Mouse (Mus musculus): ENCODE results near the gene Atad1. TPM values are rescaled to one million over a fixed set of nuclear protein-coding genes. Genes with fewer than 3 reads are reported as not detected.
"Not testable (repeated sequence)": the region's sequence is repeated elsewhere in the genome, so short reads cannot be mapped to it uniquely, and the experiment has no call there.

Gene Atad1
- total RNA-seq, 2 experiments from 2014 or later, result 62.1 to 71.9 TPM

DNA sequence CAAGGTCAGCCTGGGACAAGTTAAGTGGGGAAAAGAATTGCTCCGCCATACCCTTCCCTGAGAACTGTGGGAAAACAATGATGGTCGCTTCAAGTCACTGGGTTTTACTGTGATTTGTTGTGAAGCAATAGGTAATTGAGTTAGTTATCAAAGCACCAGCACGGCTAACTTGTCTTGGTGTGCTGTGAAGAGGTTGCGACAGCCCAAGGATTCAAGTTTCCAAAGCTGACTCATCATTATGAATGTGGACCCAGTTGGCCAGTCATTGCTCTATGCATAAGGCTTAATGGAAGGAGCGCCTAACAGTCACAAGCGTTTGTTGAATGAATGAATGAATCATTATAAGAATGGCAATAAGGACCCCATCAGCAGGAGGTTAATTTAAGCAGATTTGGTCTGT lies 12.8 kb upstream of the Atad1 start:
- no peak for DNase-seq (ENCODE audit: low spot score in 2 of 2)

GRCm38 (mm10) chr19:32749425-32749824 lies 9.8 kb upstream of the Atad1 start:
- no peak for DNase-seq (ENCODE audit: low spot score in 2 of 2)

DNA sequence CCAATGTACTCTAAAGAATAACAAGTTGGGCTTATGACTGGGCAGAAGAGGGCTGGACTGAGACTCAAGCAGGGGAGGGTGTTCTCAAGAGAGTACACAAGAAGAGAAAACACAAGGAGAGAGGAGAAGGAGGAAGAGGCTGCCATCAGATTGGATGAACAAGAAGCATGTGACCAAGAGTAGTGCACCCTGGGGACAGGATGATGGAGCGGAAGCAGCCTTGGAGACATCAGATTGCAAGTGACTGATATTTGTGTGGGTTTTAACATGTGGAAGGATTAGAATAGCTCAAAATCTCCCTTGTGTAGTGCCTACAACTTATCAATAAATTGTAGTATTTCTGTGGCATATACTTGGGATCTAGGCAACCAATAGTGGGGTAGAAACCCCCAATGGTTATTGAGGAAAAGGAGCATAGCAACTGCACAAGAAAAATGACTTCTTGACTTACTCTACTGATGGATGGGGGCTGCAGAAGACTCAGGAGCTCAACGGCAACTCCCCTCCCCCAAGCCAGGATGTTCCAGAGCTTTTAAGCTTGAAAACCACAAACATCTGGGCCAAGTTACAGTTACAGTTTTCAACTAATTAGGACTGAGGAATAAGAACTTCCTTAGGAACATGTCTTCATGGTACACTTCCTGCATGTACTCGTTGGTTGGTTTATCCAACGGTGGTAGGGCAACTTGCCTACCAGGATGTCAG lies 1.2 kb upstream of the Atad1 start:
- DNase-seq (ENCODE audit: low spot score in 2 of 2), result no peak

- DNase-seq (ENCODE audit: low spot score in 2 of 2), result no peak
Observed at GRCm38 (mm10) chr19:32737844-32738243, 1.7 kb downstream of the Atad1 start.

DNA sequence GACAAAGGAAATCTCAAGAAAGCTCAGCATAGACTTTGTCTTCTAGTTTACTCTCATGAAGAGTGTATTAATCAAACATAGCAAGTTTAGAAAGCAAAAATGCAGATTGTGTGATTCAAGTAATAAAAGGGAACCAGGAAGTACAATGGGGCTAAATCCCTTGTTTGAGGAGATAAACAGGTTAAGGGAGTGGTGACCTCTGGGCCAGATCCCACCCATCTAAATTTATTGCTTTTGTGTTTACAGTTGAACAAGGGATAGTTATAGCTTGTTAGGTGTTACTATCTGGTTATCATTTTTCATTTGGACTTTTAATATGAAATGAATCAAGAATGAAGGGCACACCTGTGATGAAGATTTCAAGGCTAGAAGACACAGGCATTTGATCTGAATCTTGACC lies 6.7 kb downstream of the Atad1 start:
- DNase-seq (ENCODE audit: low spot score in 2 of 2), result no peak

GRCm38 (mm10) chr19:32729785-32730184 lies 9.8 kb downstream of the Atad1 start:
- no peak for DNase-seq (ENCODE audit: low spot score in 2 of 2)

DNA sequence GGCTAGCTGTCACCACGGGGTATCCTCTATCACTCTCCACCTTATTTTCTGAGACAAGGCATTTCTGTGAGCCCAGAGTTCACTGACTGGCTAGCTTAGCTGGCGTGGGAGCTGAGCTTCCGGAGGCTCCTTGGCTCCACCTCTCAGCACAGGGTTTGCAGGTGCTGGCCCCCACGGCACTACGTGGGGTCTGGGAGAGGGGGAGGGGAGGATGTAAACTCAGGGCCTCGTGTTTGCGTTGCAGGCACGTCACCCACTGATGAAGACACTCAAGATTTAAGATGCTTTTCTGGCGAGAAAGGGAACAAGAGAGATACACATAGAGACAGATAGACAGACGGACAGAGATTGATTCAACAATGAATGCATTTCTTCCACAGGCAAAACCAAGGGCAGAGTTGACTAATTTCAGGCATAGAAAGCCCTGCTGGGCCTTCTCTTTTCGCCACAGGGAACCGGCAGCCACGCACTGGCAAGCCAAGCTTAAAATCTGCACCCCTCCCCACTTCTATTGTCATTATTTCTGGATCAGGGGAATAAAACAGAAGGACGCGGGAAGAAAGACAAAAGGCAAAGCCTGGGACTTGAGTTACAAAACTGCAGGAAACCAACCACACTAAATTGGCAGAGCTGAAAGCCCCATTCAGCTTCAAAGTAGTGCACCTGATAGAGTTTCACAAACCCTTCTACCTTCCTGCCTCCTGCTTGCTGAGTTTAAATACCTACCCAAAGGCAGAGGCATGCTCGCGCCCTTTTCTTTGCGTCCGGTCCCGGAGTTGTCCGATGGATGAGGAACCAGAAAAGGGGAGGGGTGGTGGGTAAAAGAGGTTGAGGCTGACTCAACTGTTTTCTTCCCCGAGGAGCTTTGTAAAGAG lies 12.9 kb downstream of the Atad1 start:
- DNase-seq (ENCODE audit: low spot score in 2 of 2), result no peak

- no peak for DNase-seq (ENCODE audit: low spot score in 2 of 2)
Observed at GRCm38 (mm10) chr19:32723817-32724216, 15.8 kb downstream of the Atad1 start.

GRCm38 (mm10) chr19:32720319-32720718 lies 19.3 kb downstream of the Atad1 start:
- DNase-seq (ENCODE audit: low spot score in 2 of 2), result no peak

DNA sequence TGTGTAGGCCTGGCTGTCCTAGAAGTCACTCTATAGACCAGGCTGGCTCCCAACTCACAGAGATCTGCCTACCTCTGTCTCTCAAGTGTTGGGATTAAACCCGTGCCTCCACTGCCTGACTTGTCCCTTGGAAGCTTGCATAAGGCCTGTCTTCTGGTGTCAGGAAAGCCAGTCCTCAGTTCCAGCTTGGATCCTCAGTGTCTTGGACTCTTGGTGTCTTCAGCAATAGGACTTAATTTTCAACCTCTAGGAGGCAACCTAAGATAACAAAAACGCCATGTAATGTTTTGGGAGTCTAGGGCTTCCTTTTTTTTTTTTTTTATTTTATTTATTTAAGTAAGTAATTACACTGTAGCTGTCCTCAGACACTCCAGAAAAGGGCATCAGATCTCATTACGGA lies 22.0 kb downstream of the Atad1 start:
- DNase-seq (ENCODE audit: low spot score in 2 of 2), result no peak

DNA sequence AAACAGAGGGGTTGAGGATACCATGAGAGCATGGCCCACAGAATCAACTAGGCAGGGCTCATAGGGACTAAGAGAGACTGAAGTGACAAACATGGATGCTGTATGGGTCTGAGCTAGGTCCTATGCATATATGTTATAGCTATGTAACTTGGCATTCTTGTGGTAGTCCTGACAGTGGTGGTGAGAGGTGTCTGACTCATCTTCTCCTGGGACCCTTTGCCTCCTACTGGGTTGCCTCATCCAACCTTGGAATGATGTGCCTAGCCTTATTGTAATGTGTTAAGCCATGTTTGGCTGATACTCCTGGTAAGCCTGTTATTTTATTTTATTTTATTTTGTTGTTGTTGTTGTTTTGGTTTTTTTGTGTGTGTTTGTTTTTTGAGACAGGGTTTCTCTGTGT lies 23.9 kb downstream of the Atad1 start:
- no peak for DNase-seq (ENCODE audit: low spot score in 2 of 2)

- DNase-seq (ENCODE audit: low spot score in 2 of 2), result peak; percentile 62 to 67
Observed at GRCm38 (mm10) chr19:32715201-32715600, 24.4 kb downstream of the Atad1 start.

DNA sequence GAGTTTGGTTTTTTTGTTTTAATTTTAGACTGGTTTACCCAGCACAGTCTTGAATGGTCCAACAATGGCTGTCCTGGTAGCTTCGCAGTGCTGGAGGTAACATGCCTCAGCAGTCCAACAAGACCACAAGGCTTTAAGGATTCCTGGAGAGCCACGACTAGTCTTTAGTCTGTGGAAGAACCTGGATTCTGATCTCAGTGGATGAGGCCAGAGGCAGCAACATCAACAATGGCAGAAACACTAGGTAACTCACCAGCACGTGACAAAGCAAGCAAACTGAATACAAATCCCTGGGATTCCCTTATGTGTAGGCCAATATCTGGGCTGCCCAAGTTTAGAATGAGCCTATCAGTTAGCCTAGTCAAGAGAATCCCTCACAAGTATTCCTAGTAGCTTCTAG lies 26.1 kb downstream of the Atad1 start:
- DNase-seq (ENCODE audit: low spot score in 2 of 2), result no peak

DNA sequence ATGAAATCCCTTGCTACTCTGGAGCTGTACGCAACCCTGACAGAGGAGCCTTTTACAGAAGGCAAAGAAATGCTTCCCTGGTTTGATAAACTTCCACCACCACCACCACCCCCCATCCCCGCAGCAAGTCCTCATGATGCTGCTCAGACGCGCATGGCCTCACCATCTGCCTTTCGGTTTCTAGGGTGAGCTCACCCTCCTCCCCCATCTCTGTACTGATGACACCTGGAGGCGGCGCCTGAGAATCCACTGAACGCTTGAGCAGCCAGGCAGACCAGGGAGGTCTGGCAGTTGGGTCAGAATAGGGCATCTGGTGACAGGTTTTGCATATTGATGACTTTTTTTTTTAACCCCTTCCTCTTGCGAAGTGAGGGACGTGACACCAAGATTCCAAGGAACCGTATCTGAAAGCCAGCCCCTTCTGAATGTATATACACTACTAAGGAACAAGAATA lies 27.0 kb downstream of the Atad1 start:
- DNase-seq (ENCODE audit: low spot score in 2 of 2), result peak; percentile 61 to 65

DNA sequence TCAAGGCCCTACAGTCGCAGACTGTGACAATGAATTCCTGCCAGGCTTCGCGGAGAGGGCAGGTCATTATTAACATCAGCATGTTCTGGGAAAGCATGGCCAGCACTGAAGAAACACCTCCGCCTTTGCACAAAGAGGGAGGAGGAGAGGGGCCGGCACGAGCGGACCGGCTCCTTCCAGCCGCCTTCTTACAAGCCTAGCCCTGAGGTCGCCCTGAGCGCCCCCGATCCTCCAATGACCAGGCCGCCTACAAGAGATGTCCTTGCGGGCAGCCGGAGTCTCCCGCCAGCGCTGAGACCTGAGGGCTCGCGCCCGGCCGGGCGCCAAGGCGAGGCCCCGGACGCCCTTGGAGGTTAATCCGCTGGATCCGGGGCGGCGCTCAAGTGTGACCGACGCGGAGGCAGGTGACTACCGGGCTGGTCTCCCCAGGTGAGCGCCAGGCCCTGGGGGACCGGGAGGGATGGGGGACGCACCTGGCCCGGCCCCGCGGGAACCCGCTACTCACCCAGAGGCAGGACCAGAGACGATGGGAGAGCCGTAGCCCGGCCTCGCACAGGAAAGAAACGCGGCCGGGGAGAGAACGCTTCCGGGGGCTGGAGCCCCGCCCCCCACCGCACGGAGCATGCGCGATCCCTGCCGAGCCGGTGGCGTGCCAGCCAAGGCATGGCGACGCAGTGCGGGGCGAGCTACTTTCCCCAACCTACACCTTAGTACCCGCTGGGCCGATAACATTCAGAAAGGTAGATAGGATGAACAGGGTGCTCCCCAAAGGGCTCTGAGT lies 27.6 kb downstream of the Atad1 start:
- peak; percentile 96 for DNase-seq (ENCODE audit: low spot score in 2 of 2)

DNA sequence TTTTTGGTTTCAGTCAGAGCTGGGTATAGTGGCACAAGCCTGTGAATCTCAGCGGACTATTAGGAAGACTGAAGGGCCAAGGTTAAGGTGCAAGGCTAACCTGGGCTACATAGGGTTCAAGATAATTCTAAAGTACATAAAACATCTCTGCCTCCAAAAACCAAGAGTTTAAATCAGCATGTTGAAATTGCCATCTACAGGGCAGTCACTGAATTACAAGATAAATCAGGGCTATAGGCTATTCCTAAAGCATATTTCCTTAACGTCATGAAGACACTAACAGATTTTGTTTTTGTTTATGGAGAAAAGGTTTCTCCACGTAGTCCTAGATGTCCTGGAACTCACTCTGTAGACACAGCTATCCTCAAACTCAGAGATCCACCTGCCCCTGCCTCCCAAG lies 29.3 kb downstream of the Atad1 start:
- no peak for DNase-seq (ENCODE audit: low spot score in 2 of 2)

- DNase-seq (ENCODE audit: low spot score in 2 of 2), result no peak
Observed at GRCm38 (mm10) chr19:32708996-32709395, 30.6 kb downstream of the Atad1 start.

DNA sequence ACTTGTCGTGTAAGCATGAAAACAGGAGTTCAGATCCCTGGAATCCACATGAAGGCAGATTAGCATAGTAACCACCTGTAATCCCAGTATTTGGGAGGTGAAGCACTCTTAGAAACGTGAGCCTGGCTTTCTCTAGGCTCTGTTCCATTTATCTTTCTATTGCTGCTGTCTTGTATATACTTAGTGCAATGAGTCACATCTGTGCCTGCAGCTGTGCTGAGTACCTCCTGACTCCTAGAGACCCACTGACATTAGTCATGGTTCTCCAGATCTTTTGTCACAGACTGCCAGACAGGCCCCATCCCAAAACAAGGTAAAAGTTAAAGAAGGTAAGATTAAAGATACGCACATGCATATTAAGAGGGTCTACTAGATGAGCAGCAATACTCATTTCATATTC lies 37.4 kb downstream of the Atad1 start:
- no peak for DNase-seq (ENCODE audit: low spot score in 2 of 2)

DNA sequence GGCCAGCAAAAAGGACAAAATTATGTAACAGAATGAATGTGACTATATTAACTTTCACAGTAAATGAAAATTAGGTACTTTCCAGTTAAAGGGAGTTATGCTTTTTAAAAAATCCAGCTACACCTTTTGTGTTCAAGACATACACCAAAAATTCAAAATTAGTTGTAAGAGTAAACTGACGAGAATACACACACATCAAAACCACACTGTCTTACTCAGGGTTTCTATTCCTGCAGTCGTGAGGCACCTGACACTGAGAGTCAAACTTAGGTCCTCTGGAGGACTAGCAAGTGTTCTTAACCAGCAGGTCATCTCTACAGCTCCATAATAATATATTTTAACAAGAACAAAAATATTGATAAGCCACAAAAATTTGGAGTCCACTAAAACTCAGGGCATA lies 42.9 kb downstream of the Atad1 start:
- DNase-seq (ENCODE audit: low spot score in 2 of 2), result no peak

DNA sequence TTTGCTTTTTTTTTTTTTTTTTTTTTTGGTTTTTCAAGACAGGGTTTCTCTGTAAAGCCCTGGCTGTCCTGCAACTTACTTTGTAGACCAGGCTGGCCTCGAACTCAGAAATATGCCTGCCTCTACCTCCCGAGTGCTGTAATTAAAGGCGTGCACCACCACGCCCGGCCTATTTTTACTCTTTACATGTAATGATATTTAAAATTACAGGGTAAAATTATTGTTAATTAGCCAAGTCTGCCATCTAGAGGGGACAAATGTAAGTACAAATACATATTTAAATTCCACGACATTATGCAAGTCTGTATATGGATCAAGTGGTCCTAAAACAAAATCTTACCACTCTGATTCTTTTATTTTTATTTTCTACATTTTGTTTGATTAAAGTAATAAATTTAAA lies 49.9 kb downstream of the Atad1 start:
- DNase-seq (ENCODE audit: low spot score in 2 of 2), result no peak

GRCm38 (mm10) chr19:32688227-32688626 lies 51.4 kb downstream of the Atad1 start:
- DNase-seq (ENCODE audit: low spot score in 2 of 2), result not testable (repeated sequence)

DNA sequence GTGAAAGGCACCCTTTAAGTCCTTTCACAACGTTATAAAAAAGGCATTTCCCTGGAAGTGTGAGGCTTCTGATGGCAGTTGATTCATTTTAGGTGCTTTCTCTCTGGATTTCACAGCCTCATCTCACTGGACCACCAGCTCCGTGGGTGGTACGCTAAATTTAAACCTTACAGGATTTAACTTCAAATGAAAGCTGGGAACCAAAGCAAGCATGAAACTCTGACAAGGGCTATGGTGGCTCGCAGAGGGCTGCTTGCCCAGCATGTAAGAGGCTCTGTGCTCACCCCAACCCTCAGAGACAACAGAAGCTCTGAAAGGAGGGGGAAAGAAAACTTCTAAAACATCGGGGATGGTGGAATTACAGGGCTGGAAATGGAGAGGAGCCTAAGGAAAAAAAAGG lies 51.9 kb downstream of the Atad1 start:
- DNase-seq (ENCODE audit: low spot score in 2 of 2), result no peak
